Mouse (Mus musculus) CH12.LX (cell line): Measurements from ENCODE around the gene Zfp512. TPM values are rescaled to one million over a fixed set of nuclear protein-coding genes. Genes with fewer than 3 reads are reported as not detected.

Source experiments
- DNase-seq: peaks from one replicate; pipeline ENCODE4 v3.0.0-alpha.2; 2013; ENCODE audit errors: extremely low read depth
- H3K27ac ChIP-seq: 2 replicates; pipeline ENCODE4 v1.5.1; 2012; ENCODE audit warnings: low read depth, mild to moderate bottlenecking, control low read depth, moderate library complexity; ENCODE audit not compliant: insufficient read depth
- H3K27me3 ChIP-seq: replicated peaks from 2 replicates; pipeline ENCODE3; 2012; ENCODE audit warnings: inconsistent platforms
- H3K36me3 ChIP-seq, 2 experiments: replicated peaks in 1 of 2; 2 replicates each; pipeline versions ENCODE3 to v1.6.1; 2012; ENCODE audit warnings: inconsistent platforms in 1 of 2, low read length in 1 of 2, mild to moderate bottlenecking in 1 of 2, mixed read lengths in 1 of 2, moderate library complexity in 1 of 2; ENCODE audit not compliant: control insufficient read depth in 1 of 2, insufficient read depth in 1 of 2
- H3K4me1 ChIP-seq, 2 experiments: 2 replicates each; pipeline ENCODE4 v1.6.1; 2012; ENCODE audit warnings: inconsistent platforms in 1 of 2, moderate library complexity in 1 of 2; ENCODE audit not compliant: insufficient read depth in 2 of 2, control insufficient read depth in 1 of 2
- H3K4me2 ChIP-seq: 2 replicates; pipeline ENCODE4 v1.6.1; 2012; ENCODE audit warnings: low read depth, mild to moderate bottlenecking, control low read depth; ENCODE audit not compliant: poor library complexity, insufficient read depth, severe bottlenecking
- H3K4me3 ChIP-seq, 3 experiments: fragments of 150-350 bp in 1 of 3; sonication (generic) in 1 of 3; replicated peaks in 1 of 3; 2 replicates each; pipeline versions ENCODE3 to v1.5.1; 2011 to 2012; ENCODE audit warnings: low read depth in 2 of 3, low read length in 2 of 3, mild to moderate bottlenecking in 2 of 3, moderate library complexity in 2 of 3, control low read depth in 1 of 3, improper control_type of control experiment in 1 of 3, inconsistent platforms in 1 of 3, mixed read lengths in 1 of 3; ENCODE audit not compliant: poor library complexity in 1 of 3
- H3K79me2 ChIP-seq: replicated peaks from 2 replicates; pipeline ENCODE4 v1.6.1; 2012; ENCODE audit warnings: mild to moderate bottlenecking, moderate library complexity; ENCODE audit not compliant: control insufficient read depth, poor library complexity, insufficient read depth, severe bottlenecking; ENCODE audit errors: extremely low read depth
- H3K9ac ChIP-seq: 2 replicates; pipeline ENCODE4 v1.6.1; 2012; ENCODE audit warnings: low read depth, mild to moderate bottlenecking, control low read depth, moderate library complexity; ENCODE audit not compliant: insufficient read depth
- H3K9me3 ChIP-seq: replicated peaks from 2 replicates; pipeline ENCODE3; 2012; ENCODE audit warnings: low read length, inconsistent platforms, mixed read lengths
- CHD2 ChIP-seq: IDR thresholded peaks from 2 replicates; pipeline ENCODE4 v1.6.1; 2011; ENCODE audit warnings: low read length, improper control_type of control experiment
- EP300 ChIP-seq: IDR thresholded peaks from 2 replicates; pipeline ENCODE4 v1.6.1; 2011; ENCODE audit warnings: low read length, improper control_type of control experiment
- TCF12 ChIP-seq: IDR thresholded peaks from 2 replicates; pipeline ENCODE4 v1.6.1; 2014; ENCODE audit warnings: low read depth, mild to moderate bottlenecking, inconsistent platforms, low read length, improper control_type of control experiment
- UBTF ChIP-seq: IDR thresholded peaks from 2 replicates; pipeline ENCODE4 v1.6.1; 2012; ENCODE audit warnings: low read depth, mild to moderate bottlenecking, inconsistent platforms, low read length, improper control_type of control experiment, moderate library complexity
- ZKSCAN1 ChIP-seq: IDR thresholded peaks from 2 replicates; pipeline ENCODE4 v1.6.1; 2012; ENCODE audit warnings: low read depth, inconsistent platforms, low read length, improper control_type of control experiment, borderline replicate concordance
- dilution Hi-C: fragments of 300-500 bp; cut with MboI; formaldehyde crosslinking; loops from 2 replicates; pipeline ENCODE4 v1.14.3; 2020; ENCODE audit warnings: low sequenced_read_pairs; ENCODE audit not compliant: extremely low pct_unique_long_range_greater_than_20kb, extremely low pct_ligation_motif_present
- in situ Hi-C: fragments of 300-500 bp; cut with MboI; formaldehyde crosslinking; loops from 3 replicates; pipeline ENCODE4 v1.14.3; 2019; ENCODE audit warnings: low sequenced_read_pairs, low pct_ligation_motif_present, low pct_unique_long_range_greater_than_20kb, mixed read lengths
- polyA plus RNA-seq: library from polyadenylated mRNA; unstranded; fragments of >175 nt; gene quantifications from 2 replicates; pipeline ENCODE4 v1.2.1, GENCODE M21; 2012; ENCODE audit warnings: low read depth; ENCODE audit not compliant: insufficient read length
- total RNA-seq, 2 experiments: library from RNA; depleted of rRNA; stranded (reverse); fragments of 300-350 nt in 1 of 2; fragments of >200 nt in 1 of 2; gene quantifications; 2 replicates each; pipeline ENCODE4 v1.2.3; 2012 to 2014

Gene Zfp512
- total and polyA plus RNA-seq, 3 experiments, result 16.5 to 17.2 (median 16.5) TPM

- dilution Hi-C loops, result no loop called here
- H3K36me3 ChIP-seq, result peaks cover 2 to 12% of the 10 kb centered on the region in 2 experiments
- H3K27me3 ChIP-seq, result peaks cover 11% of the 10 kb centered on the region
- H3K4me2 ChIP-seq, result no peak overlapping the region
- TF ChIP-seq TCF12 (no peak), EP300 (no peak)
- TF ChIP-seq, all 38 proteins: peak for 0
- no peak overlapping the region for H3K4me3 ChIP-seq
- H3K27ac ChIP-seq, result no peak overlapping the region
- in situ Hi-C loops, result no loop called here
- H3K9ac ChIP-seq, result no peak overlapping the region
- peaks cover 6% of the 10 kb centered on the region for H3K9me3 ChIP-seq
- peaks cover 0 to 2% of the 10 kb centered on the region in 2 experiments; a peak in 1 of 4 replicates for H3K4me1 ChIP-seq
- H3K79me2 ChIP-seq, result no peaks in the 10 kb centered on the region
- DNase-seq, result no peak
Observed at GRCm38 (mm10) chr5:31487889-31488288, 35.7 kb downstream of the Zfp512 start.

GRCm38 (mm10) chr5:31489116-31489769 is 37.0 kb downstream of the Zfp512 start:
- peaks cover 17% of the 10 kb centered on the region for H3K27me3 ChIP-seq
- H3K4me2 ChIP-seq, result no peak overlapping the region
- peaks cover 0 to 8% of the 10 kb centered on the region in 2 experiments for H3K36me3 ChIP-seq
- dilution Hi-C loops (no loop called here), in situ Hi-C loops (no loop called here)
- DNase-seq, result no peak
- no peaks in the 10 kb centered on the region for H3K79me2 ChIP-seq
- peaks cover 6% of the 10 kb centered on the region for H3K9me3 ChIP-seq
- TF ChIP-seq UBTF, result no peak
- peak; percentile 43; the same call in 1 of the 2 replicates for TF ChIP-seq ZKSCAN1
- H3K27ac ChIP-seq, result no peak overlapping the region
- H3K4me1 ChIP-seq, result peaks cover 0 to 7% of the 10 kb centered on the region in 2 experiments; a peak in 2 of 4 replicates
- H3K9ac ChIP-seq, result no peak overlapping the region
- no peak overlapping the region for H3K4me3 ChIP-seq

GRCm38 (mm10) chr5:31492031-31492430 is 39.8 kb downstream of the Zfp512 start:
- Histone ChIP-seq H3K4me2 (no peak overlapping the region), H3K9me3 (peaks cover 6% of the 10 kb centered on the region), H3K27me3 (peaks cover 17% of the 10 kb centered on the region), H3K27ac (no peak overlapping the region), H3K4me1 (peaks cover 0 to 17% of the 10 kb centered on the region in 2 experiments; a peak in 2 of 4 replicates), H3K79me2 (peaks cover 14% of the 10 kb centered on the region), H3K36me3 (peaks cover 7 to 10% of the 10 kb centered on the region in 2 experiments), H3K4me3 (no peak overlapping the region)
- no peak for DNase-seq
- dilution Hi-C loops, result no loop called here
- in situ Hi-C loops, result no loop called here
- TF ChIP-seq CHD2, result no peak
- TF ChIP-seq, all 38 proteins: peak for 0
- no peak overlapping the region for H3K9ac ChIP-seq
